Comparison of ENCODE assay signal across 12 mouse cellular contexts in genomic region chr3:152114222-152114621, GRCm38 (mm10). TPM values are rescaled to one million over a fixed set of nuclear protein-coding genes. Genes with fewer than 3 reads are reported as not detected.
DNase-seq lines count a peak whose midpoint lies in the region; ATAC-seq and TF ChIP-seq lines count a peak whose summit lies in the region.
"Had no signal": no experiment of that assay in that cellular context is flagged by ENCODE, and none has a peak within 500 bp of the region (broad histone marks: within the 10 kb centered on the region; RNA-seq: fewer than 3 reads in every experiment).

No protein-coding gene starts in this region.

- no peaks in the 10 kb centered on the region for H3K27me3 ChIP-seq in embryonic facial prominence, embryonic 12.5 days
- peaks cover 15% of the 10 kb centered on the region for H3K27me3 ChIP-seq in embryonic facial prominence, embryonic 10.5 days (replicated peaks; ENCODE audit: low read depth, poor library complexity, severe bottlenecking)
- H3K27me3 ChIP-seq in kidney, embryonic 14.5 days (ENCODE audit: control insufficient read depth, insufficient read depth, low read length) = 0 out of 2 replicates have a peak, but pooled peaks cover 2% of the 10 kb centered on the region
- H3K27me3 ChIP-seq in liver, embryonic 15.5 days = peaks cover 18% of the 10 kb centered on the region

- peaks cover 33% of the 10 kb centered on the region for H3K4me1 ChIP-seq in embryonic facial prominence, embryonic 12.5 days
- H3K4me1 ChIP-seq in embryonic facial prominence, embryonic 10.5 days = peaks cover 41% of the 10 kb centered on the region
- peaks cover 13% of the 10 kb centered on the region; the same call in 1 of the 2 replicates for H3K4me1 ChIP-seq in kidney, embryonic 14.5 days (ENCODE audit: control insufficient read depth, insufficient read depth, low read length)
- H3K4me1 ChIP-seq in embryonic fibroblast, embryonic 13.5 days (ENCODE audit: control insufficient read depth, insufficient read depth, low read length) = 0 out of 2 replicates have a peak, but pooled peaks cover 11% of the 10 kb centered on the region
- H3K4me1 ChIP-seq in liver, embryonic 15.5 days (replicated peaks) = peaks cover 47% of the 10 kb centered on the region

- no peak overlapping the region for H3K4me2 ChIP-seq in embryonic facial prominence, embryonic 12.5 days (replicated peaks)
- no peak overlapping the region for H3K4me2 ChIP-seq in kidney, embryonic 14.5 days (replicated peaks; ENCODE audit: low read depth, low read length)
- H3K4me2 ChIP-seq in liver, embryonic 15.5 days = peak overlapping the region; percentile 62
- H3K4me2 ChIP-seq: forebrain, embryonic 15.5 days had no signal

- no peaks in the 10 kb centered on the region for H3K9me3 ChIP-seq in embryonic facial prominence, embryonic 12.5 days
- no peaks in the 10 kb centered on the region for H3K9me3 ChIP-seq in embryonic facial prominence, embryonic 10.5 days
- no peaks in the 10 kb centered on the region for H3K9me3 ChIP-seq in kidney, embryonic 14.5 days (ENCODE audit: control insufficient read depth, low read length)
- H3K9me3 ChIP-seq in liver, embryonic 15.5 days (replicated peaks) = no peaks in the 10 kb centered on the region
- H3K9me3 ChIP-seq: forebrain, embryonic 15.5 days had no signal

- 54% methylated on average over 4 of the region's 4 CpGs for WGBS in embryonic facial prominence, embryonic 12.5 days
- WGBS in embryonic facial prominence, embryonic 10.5 days = 65% methylated on average over 4 of the region's 4 CpGs
- 33% methylated on average over 4 of the region's 4 CpGs for WGBS in kidney, embryonic 14.5 days
- WGBS in liver, embryonic 15.5 days (ENCODE audit: insufficient replicate concordance) = 66% methylated on average over 4 of the region's 4 CpGs

- H3K36me3 ChIP-seq in embryonic facial prominence, embryonic 12.5 days = no peaks in the 10 kb centered on the region
- no peaks in the 10 kb centered on the region for H3K36me3 ChIP-seq in embryonic facial prominence, embryonic 10.5 days (replicated peaks)
- H3K36me3 ChIP-seq in kidney, embryonic 14.5 days (ENCODE audit: control insufficient read depth, insufficient read depth, low read length) = no peaks in the 10 kb centered on the region
- H3K36me3 ChIP-seq in liver, embryonic 15.5 days (replicated peaks) = no peaks in the 10 kb centered on the region
- H3K36me3 ChIP-seq: forebrain, embryonic 15.5 days had no signal

- H3K4me3 ChIP-seq in embryonic facial prominence, embryonic 12.5 days = no peak overlapping the region
- H3K4me3 ChIP-seq in embryonic facial prominence, embryonic 10.5 days = no peak overlapping the region
- H3K4me3 ChIP-seq in kidney, embryonic 14.5 days (ENCODE audit: low read length) = no peak overlapping the region
- no peak overlapping the region for H3K4me3 ChIP-seq in embryonic fibroblast, embryonic 13.5 days (ENCODE audit: insufficient read depth, low read length)
- H3K4me3 ChIP-seq in liver, embryonic 15.5 days (replicated peaks) = no peak overlapping the region
- H3K4me3 ChIP-seq: forebrain, embryonic 15.5 days had no signal

- DNase-seq in embryonic facial prominence, embryonic 10.5 days (ENCODE audit: low spot score) = no peak
- no peak for DNase-seq in kidney, postnatal 25 days
- no peak for DNase-seq in spleen, postnatal 36 days (ENCODE audit: low spot score in 2 of 2)
- DNase-seq in adrenal gland, postnatal 10 days = no peak
- DNase-seq: cerebellum, adult 11 months; thymus, adult 2 months had no signal

- H3K27ac ChIP-seq in embryonic facial prominence, embryonic 12.5 days = 0 out of 2 replicates have a peak overlapping the region, but pooled peaks have one; percentile 11
- H3K27ac ChIP-seq in embryonic facial prominence, embryonic 10.5 days (replicated peaks) = no peak overlapping the region
- no peak overlapping the region for H3K27ac ChIP-seq in kidney, embryonic 14.5 days (ENCODE audit: low read depth, low read length)
- H3K27ac ChIP-seq in embryonic fibroblast, embryonic 13.5 days (ENCODE audit: insufficient read depth, low read length) = peak overlapping the region; percentile 85
- peak overlapping the region; percentile 85 for H3K27ac ChIP-seq in liver, embryonic 15.5 days (replicated peaks)
- H3K27ac ChIP-seq: forebrain, embryonic 15.5 days had no signal

- no peak for ATAC-seq in embryonic facial prominence, embryonic 12.5 days (ENCODE audit: insufficient number of reproducible peaks, insufficient read depth, low FRiP score, low TSS enrichment)
- ATAC-seq in kidney, embryonic 14.5 days (ENCODE audit: low FRiP score, low TSS enrichment) = 0 out of 2 replicates have a peak, but pooled peaks have one; percentile 14
- ATAC-seq in liver, embryonic 15.5 days (ENCODE audit: insufficient read depth) = no peak

- no peak overlapping the region for H3K9ac ChIP-seq in embryonic facial prominence, embryonic 12.5 days
- H3K9ac ChIP-seq in kidney, embryonic 14.5 days (ENCODE audit: low read depth, low read length) = no peak overlapping the region
- no peak overlapping the region for H3K9ac ChIP-seq in liver, embryonic 15.5 days
- H3K9ac ChIP-seq: forebrain, embryonic 15.5 days had no signal

- TF ChIP-seq CTCF in embryonic fibroblast, embryonic 13.5 days (IDR thresholded peaks at IDR 0.05; ENCODE audit: borderline replicate concordance, insufficient read depth, low read length) = no peak

- TF ChIP-seq POLR2A in embryonic fibroblast, embryonic 13.5 days (IDR thresholded peaks at IDR 0.05; ENCODE audit: low read depth, low read length) = no peak

RNA-seq across cellular contexts. Expression of gene Gipc2, which starts 51.8 kb away (rescaled TPM):
- 2.4 and 3.5 TPM in 2 replicates for polyA plus RNA-seq in embryonic facial prominence, embryonic 12.5 days (2016; fragmentation: Nextera tagmentation; extraction: Ambion mirVana)
- 3.6 TPM in 2 replicates for polyA plus RNA-seq in embryonic facial prominence, embryonic 10.5 days (2016; fragmentation: Nextera tagmentation; extraction: Ambion mirVana)
- polyA plus RNA-seq in kidney, embryonic 14.5 days (2014; fragmentation: Nextera tagmentation; extraction: Ambion mirVana) = 16.0 and 22.2 TPM in 2 replicates
- 1.9 and 3.9 TPM in 2 replicates for polyA plus RNA-seq in embryonic fibroblast, embryonic 13.5 days (2011; ENCODE audit: insufficient read length, low read depth, missing spikeins)
- polyA plus RNA-seq in liver, embryonic 15.5 days (2015; fragmentation: Nextera tagmentation; extraction: Ambion mirVana) = 19.3 and 20.0 TPM in 2 replicates
- total RNA-seq in adrenal gland, postnatal 10 days (2021) = 1 to 10 TPM in 1 of 2 experiments, under 1 TPM in 1; 0.94 to 1.7 TPM
- total RNA-seq: monocyte, adult 5-6 weeks had no signal

Comparison
In these comparisons a context has a peak if more than half of its experiments do, and no peak if none do; other contexts are left out.
1. H3K27ac ChIP-seq: peak in embryonic facial prominence, embryonic 12.5 days (single experiment), embryonic fibroblast, embryonic 13.5 days (single experiment) and liver, embryonic 15.5 days (single experiment); none in embryonic facial prominence, embryonic 10.5 days (single experiment) and kidney, embryonic 14.5 days (single experiment).